Mouse (Mus musculus): ENCODE measurements at regions not wholly inside any gene's neighbourhood (a gene's known extent, or its start where the extent isn't known, plus 50 kb on each side); places are given as distances from the start of the nearest gene placed in this dataset.
"Not testable (repeated sequence)": the region's sequence is repeated elsewhere in the genome, so short reads cannot be mapped to it uniquely, and the experiment has no call there.

- DNase-seq (ENCODE audit: low spot score in 2 of 2): no peak
Observed at GRCm38 (mm10) chr1:42539541-42540520, 155.7 kb upstream of the Pou3f3 start.

- DNase-seq (ENCODE audit: low spot score in 2 of 2): no peak
Observed at GRCm38 (mm10) chr1:42541991-42542390, 153.6 kb upstream of the Pou3f3 start.

GRCm38 (mm10) chr1:42542846-42543549 lies 152.6 kb upstream of the Pou3f3 start:
- DNase-seq (ENCODE audit: low spot score in 2 of 2): no peak

GRCm38 (mm10) chr1:42546879-42547278 lies 148.7 kb upstream of the Pou3f3 start:
- no peak for DNase-seq (ENCODE audit: low spot score in 2 of 2)

GRCm38 (mm10) chr1:42557301-42557700 lies 138.3 kb upstream of the Pou3f3 start:
- no peak for DNase-seq (ENCODE audit: low spot score in 2 of 2)

GRCm38 (mm10) chr1:42567640-42568039 lies 127.9 kb upstream of the Pou3f3 start:
- DNase-seq (ENCODE audit: low spot score in 2 of 2): no peak

- DNase-seq (ENCODE audit: low spot score in 2 of 2): no peak
Observed at GRCm38 (mm10) chr1:42585191-42585590, 110.4 kb upstream of the Pou3f3 start.

GRCm38 (mm10) chr1:42588499-42588898 lies 107.1 kb upstream of the Pou3f3 start:
- DNase-seq (ENCODE audit: low spot score in 2 of 2): no peak

GRCm38 (mm10) chr1:42589442-42589841 lies 106.1 kb upstream of the Pou3f3 start:
- no peak for DNase-seq (ENCODE audit: low spot score in 2 of 2)

GRCm38 (mm10) chr1:42591855-42592254 lies 103.7 kb upstream of the Pou3f3 start:
- DNase-seq (ENCODE audit: low spot score in 2 of 2): no peak

GRCm38 (mm10) chr1:42597065-42597464 lies 98.5 kb upstream of the Pou3f3 start:
- DNase-seq (ENCODE audit: low spot score in 2 of 2): no peak

- DNase-seq (ENCODE audit: low spot score in 2 of 2): no peak
Observed at GRCm38 (mm10) chr1:42599238-42599637, 96.3 kb upstream of the Pou3f3 start.

GRCm38 (mm10) chr1:42606251-42606650 lies 89.3 kb upstream of the Pou3f3 start:
- DNase-seq (ENCODE audit: low spot score in 2 of 2): no peak

- DNase-seq (ENCODE audit: low spot score in 2 of 2): not testable (repeated sequence)
Observed at GRCm38 (mm10) chr1:42607466-42608043, 88.0 kb upstream of the Pou3f3 start.

- DNase-seq (ENCODE audit: low spot score in 2 of 2): no peak
Observed at GRCm38 (mm10) chr1:42623766-42624165, 71.8 kb upstream of the Pou3f3 start.

GRCm38 (mm10) chr1:42628800-42629199 lies 66.8 kb upstream of the Pou3f3 start:
- DNase-seq (ENCODE audit: low spot score in 2 of 2): no peak

GRCm38 (mm10) chr1:42629465-42630261 lies 65.9 kb upstream of the Pou3f3 start:
- DNase-seq (ENCODE audit: low spot score in 2 of 2): no peak

- DNase-seq (ENCODE audit: low spot score in 2 of 2): no peak
Observed at GRCm38 (mm10) chr1:42632286-42632685, 63.3 kb upstream of the Pou3f3 start.

GRCm38 (mm10) chr1:42636558-42636957 lies 59.0 kb upstream of the Pou3f3 start:
- DNase-seq (ENCODE audit: low spot score in 2 of 2): no peak

Measured in urinary bladder, adult 18-20 months (tissue).